10 mouse cellular contexts compared by ENCODE assay signal in the genomic region with DNA sequence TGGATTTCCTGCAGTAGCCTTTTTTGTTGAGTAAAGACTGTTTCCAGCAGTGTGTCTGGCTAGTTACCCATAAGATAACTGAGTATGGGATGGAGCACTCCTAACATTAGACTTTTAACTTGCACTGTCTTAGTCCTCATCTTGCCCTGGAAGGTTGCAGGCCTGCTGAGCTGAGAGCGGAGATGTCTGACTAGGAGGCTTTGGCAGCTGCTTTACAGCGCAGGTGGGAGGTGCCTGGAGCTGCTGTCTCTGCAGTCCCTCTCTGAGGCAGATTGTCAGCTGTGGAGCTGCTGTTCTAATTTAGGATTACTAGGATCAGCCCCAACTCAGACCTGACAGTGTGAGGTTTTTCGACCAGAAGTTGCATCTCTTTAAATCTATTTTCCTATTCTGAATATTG. TPM values are rescaled to one million over a fixed set of nuclear protein-coding genes. Genes with fewer than 3 reads are reported as not detected.
A peak's percentile ranks its signal among the peaks of the same experiment; 100 is the strongest.
DNase-seq lines count a peak whose midpoint lies in the region; ATAC-seq lines count a peak whose summit lies in the region.
"Had no signal": no experiment of that assay in that cellular context is flagged by ENCODE, and none has a peak within 500 bp of the region (broad histone marks: within the 10 kb centered on the region; RNA-seq: fewer than 3 reads in every experiment).

No protein-coding gene starts in this region.

- H3K27ac ChIP-seq in intestine, embryonic 15.5 days = no peak overlapping the region

- intact Hi-C loops in gastrocnemius, postnatal 36 days (cut with DNase I) = no loop called here

- H3K4me2 ChIP-seq in intestine, embryonic 15.5 days (replicated peaks) = no peak overlapping the region

- 63% methylated on average over 3 of the region's 3 CpGs for WGBS in intestine, embryonic 15.5 days

- no peak overlapping the region for H3K4me3 ChIP-seq in intestine, embryonic 15.5 days (replicated peaks)

- ATAC-seq in intestine, embryonic 15.5 days = no peak
- ATAC-seq: Patski had no signal

- no peaks in the 10 kb centered on the region for H3K9me3 ChIP-seq in intestine, embryonic 15.5 days

- peaks cover 29% of the 10 kb centered on the region for H3K4me1 ChIP-seq in intestine, embryonic 15.5 days (replicated peaks)

- no peaks in the 10 kb centered on the region for H3K36me3 ChIP-seq in intestine, embryonic 15.5 days

- H3K9ac ChIP-seq in intestine, embryonic 15.5 days = no peak overlapping the region

- DNase-seq in gastrocnemius, adult 18-20 months (ENCODE audit: low spot score) = peak; percentile 67
- no peak for DNase-seq in gastrocnemius, postnatal 36 days
- peak; percentile 86 for DNase-seq in right cerebral cortex, adult 18-20 months
- DNase-seq in right cerebral cortex, postnatal 4 days = no peak
- peak; percentile 52 for DNase-seq in left cerebral cortex, adult 11 months (ENCODE audit: low spot score)
- DNase-seq in right cerebral cortex, postnatal 36 days (ENCODE audit: low spot score in 2 of 2) = peak; percentile 64 to 82
- DNase-seq in yolk sac, embryonic 10.5 days (ENCODE audit: low spot score) = no peak
- DNase-seq: kidney, adult 2 months had no signal

- H3K27me3 ChIP-seq in intestine, embryonic 15.5 days (replicated peaks) = no peaks in the 10 kb centered on the region
- H3K27me3 ChIP-seq: Patski had no signal

RNA-seq across cellular contexts. Expression of gene Fbxw11, which starts 34.3 kb away (rescaled TPM):
- 10 to 100 TPM; 55.5 to 66.3 TPM for total RNA-seq in gastrocnemius, adult 18-20 months (2021)
- 10 to 100 TPM; 51.0 to 52.6 TPM for total RNA-seq in gastrocnemius, postnatal 36 days (2021)
- 59.8 and 65.7 TPM in 2 replicates for polyA plus RNA-seq in intestine, embryonic 15.5 days (2015; fragmentation: Nextera tagmentation; extraction: Ambion mirVana)

Comparison
In these comparisons a context has a peak if more than half of its experiments do, and no peak if none do; other contexts are left out.
1. DNase-seq: peak in gastrocnemius, adult 18-20 months (single experiment), right cerebral cortex, adult 18-20 months (single experiment), left cerebral cortex, adult 11 months (single experiment) and right cerebral cortex, postnatal 36 days (2 of 2); none in gastrocnemius, postnatal 36 days (0 of 2), right cerebral cortex, postnatal 4 days (single experiment) and yolk sac, embryonic 10.5 days (single experiment).